Mouse (Mus musculus) cortical plate, adult 2 months (tissue): ENCODE measurements around the gene Gm5741. TPM values are rescaled to one million over a fixed set of nuclear protein-coding genes. Genes with fewer than 3 reads are reported as not detected.
A peak's percentile ranks its signal among the peaks of the same experiment; 100 is the strongest.
"Not testable (repeated sequence)": the region's sequence is repeated elsewhere in the genome, so short reads cannot be mapped to it uniquely, and the experiment has no call there.

ENCODE experiments used
- H3K27ac ChIP-seq: fragments of 200-500 bp; 2 replicates; pipeline ENCODE4 v1.5.1; 2012; ENCODE audit warnings: low read length, control low read depth, inconsistent platforms; ENCODE audit not compliant: insufficient read depth
- H3K4me1 ChIP-seq: fragments of 200-500 bp; 2 replicates; pipeline ENCODE4 v1.6.1; 2011; ENCODE audit warnings: low read length; ENCODE audit not compliant: control insufficient read depth, insufficient read depth
- H3K4me3 ChIP-seq: fragments of 200-500 bp; 2 replicates; pipeline ENCODE4 v1.5.1; 2011; ENCODE audit warnings: mild to moderate bottlenecking, low read length, control low read depth; ENCODE audit not compliant: insufficient read depth
- CTCF ChIP-seq: fragments of 200-500 bp; IDR thresholded peaks from 2 replicates; pipeline ENCODE4 v1.5.1; 2011; ENCODE audit warnings: mild to moderate bottlenecking, control low read depth, low read length; ENCODE audit not compliant: insufficient read depth; ENCODE audit errors: extremely low read depth
- POLR2A ChIP-seq: fragments of 200-500 bp; IDR thresholded peaks from 2 replicates; pipeline ENCODE4 v1.6.1; 2011; ENCODE audit warnings: mild to moderate bottlenecking, low read length, control low read depth; ENCODE audit not compliant: insufficient read depth; ENCODE audit errors: extremely low read depth
- polyA plus RNA-seq: library from polyadenylated mRNA; depleted of rRNA; stranded (reverse); fragments of >200 nt; gene quantifications from 2 replicates; pipeline ENCODE4 v1.2.3, GENCODE M21; 2012

Gene Gm5741
- polyA plus RNA-seq, 1 experiment = not detected

DNA sequence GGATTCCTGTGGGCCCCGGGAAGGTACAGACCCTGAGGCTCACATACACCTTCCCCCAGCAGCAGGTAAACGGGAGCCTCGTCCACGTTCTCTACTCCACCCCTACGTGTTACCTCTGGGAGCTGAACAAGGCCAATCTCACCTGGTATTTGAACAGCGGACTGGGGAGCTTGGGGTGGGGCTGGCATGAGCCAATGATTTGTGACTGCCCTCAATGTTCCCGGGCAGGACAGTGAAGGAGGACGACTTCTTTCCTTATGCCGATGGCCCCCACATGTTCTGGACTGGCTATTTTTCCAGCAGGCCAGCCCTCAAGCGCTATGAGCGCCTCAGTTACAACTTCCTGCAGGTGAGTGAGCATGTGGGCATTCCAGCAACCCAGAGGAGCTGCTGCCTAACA, 23.1 kb upstream of the Gm5741 start:
- TF ChIP-seq POLR2A = no peak
- no peak for TF ChIP-seq CTCF
- no peak overlapping the region for H3K27ac ChIP-seq

DNA sequence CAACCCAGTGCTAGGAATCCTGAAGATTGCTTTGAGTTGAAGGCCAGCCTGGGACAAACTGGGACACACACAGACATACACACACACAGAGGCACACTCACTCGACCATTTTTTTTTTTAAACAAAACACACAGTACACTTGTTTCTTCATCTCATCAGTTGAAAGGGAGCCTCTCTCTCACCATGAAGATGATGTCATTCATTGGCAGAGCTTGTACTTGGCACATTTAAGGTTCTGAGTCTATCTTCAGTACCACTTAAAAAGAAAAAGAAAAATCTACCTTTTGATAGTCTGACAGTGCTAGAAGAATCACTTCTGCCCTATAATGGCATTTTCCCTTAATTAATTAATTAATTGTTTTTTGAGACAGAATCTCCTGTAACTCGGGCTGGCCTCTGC, 21.0 kb upstream of the Gm5741 start:
- TF ChIP-seq CTCF = no peak
- no peak for TF ChIP-seq POLR2A
- H3K27ac ChIP-seq = no peak overlapping the region
- H3K4me1 ChIP-seq = peaks cover 1% of the 10 kb centered on the region; the same call in 1 of the 2 replicates
- H3K4me3 ChIP-seq = no peak overlapping the region

More for the DNA sequence above, 23.1 kb upstream of the Gm5741 start:
- Histone ChIP-seq H3K4me3 (no peak overlapping the region), H3K4me1 (no peaks in the 10 kb centered on the region)

DNA sequence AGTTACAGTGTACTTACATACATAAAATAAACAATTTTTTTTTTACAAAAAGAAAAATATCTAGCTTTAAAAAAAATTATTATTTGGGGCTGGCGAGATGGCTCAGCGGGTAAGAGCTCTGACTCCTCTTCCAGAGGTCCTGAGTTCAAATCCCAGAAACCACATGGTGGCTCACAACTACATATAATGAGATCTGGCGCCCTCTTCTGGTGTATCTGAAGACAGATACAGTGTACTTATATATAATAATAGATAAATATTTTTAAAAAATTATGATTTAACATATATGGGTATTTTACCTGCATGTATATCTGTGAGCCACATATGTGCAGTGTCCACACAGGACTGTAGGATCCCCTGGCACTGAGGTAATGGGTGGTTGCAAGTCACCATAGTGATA, 18.5 kb upstream of the Gm5741 start:
- TF ChIP-seq POLR2A (no peak), CTCF (no peak)
- Histone ChIP-seq H3K4me1 (peaks cover 5% of the 10 kb centered on the region; the same call in 1 of the 2 replicates), H3K27ac (no peak overlapping the region), H3K4me3 (no peak overlapping the region)

DNA sequence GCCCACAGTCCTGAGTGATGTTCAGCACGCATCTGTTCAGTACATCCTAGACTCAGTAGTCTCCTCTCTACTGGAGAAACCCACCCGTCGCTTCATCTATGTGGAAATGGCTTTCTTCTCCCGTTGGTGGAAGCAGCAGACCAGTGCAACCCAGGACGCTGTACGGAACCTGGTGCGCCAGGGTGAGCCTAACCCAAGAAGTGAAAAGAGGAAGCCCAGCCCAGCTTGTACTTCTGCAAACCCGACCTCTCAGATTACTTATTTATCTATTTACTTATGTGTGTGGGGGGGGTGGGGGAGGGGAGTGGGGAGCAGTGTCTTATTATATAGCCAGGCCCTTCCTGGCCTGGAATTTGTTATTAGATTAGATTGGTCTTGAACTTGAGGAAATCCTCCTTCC, 16.9 kb upstream of the Gm5741 start:
- peaks cover 8% of the 10 kb centered on the region for H3K4me1 ChIP-seq
- TF ChIP-seq POLR2A = no peak
- TF ChIP-seq CTCF = no peak
- H3K27ac ChIP-seq = no peak overlapping the region
- H3K4me3 ChIP-seq = no peak overlapping the region

DNA sequence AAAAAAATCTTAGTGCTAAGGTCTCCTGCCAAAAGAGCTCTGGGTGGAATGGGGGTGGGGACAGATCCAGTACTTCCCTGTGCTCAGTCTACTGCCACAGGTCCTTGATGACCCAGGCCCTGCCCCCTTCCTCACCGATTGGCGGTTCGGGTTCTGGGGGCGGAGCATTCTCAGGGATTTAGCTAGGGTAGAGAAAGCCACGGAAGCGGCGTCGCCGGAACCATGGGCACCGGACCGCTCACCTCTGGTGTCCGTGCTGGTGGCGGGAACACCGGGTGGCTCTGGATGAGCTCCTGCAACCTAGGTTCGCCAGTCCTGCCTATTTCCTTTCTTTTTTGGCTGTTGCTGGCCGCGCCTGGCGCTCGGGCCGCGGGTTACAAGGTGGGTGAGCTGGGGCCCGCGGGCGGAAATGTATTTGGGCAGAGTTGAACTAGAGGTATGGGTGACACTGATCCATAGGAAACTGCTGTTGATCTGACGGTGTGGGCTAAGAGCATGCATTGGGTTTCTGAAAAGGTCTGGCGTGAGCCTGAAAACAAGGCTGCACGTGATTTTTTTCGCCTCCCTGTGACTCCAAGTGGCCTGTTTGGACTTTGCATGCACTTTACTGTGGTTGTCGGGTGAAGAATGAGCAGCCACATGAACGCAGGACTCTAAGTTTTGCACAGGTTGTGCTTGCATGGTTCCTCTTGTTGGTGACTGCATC, 15.5 kb upstream of the Gm5741 start, which contains the start of gene Man2b1:
Man2b1 (plus strand) TSS at position 163 of the 706 bp plus-strand sequence.
- TF ChIP-seq CTCF (no peak), POLR2A (peak; percentile 94)
- Histone ChIP-seq H3K4me3 (peak within 1 kb of the TSS; percentile 69), H3K4me1 (peaks cover 9% of the 10 kb centered on the region), H3K27ac (no peak within 1 kb of the TSS)

DNA sequence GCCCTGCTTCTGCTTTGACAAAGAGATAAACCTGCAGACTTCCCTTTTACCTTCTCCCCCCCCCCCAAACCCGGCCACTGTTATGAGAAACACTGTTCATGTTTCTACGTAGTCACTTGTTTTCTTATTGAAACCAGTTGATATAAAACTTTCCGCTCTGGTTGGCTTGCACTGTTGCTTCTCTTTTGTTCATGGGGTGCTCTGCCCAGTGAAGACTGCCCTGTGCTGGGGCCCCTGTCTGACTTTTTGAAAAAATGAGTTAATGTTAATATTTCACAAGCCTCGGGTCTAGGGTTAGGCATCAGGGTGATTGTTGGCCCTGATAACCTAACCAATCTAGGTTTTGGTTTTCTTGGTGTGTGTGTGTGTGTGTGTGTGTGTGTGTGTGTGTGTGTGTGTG, 14.4 kb upstream of the Gm5741 start:
- not testable (repeated sequence) for H3K27ac ChIP-seq, H3K4me3 ChIP-seq, H3K4me1 ChIP-seq

DNA sequence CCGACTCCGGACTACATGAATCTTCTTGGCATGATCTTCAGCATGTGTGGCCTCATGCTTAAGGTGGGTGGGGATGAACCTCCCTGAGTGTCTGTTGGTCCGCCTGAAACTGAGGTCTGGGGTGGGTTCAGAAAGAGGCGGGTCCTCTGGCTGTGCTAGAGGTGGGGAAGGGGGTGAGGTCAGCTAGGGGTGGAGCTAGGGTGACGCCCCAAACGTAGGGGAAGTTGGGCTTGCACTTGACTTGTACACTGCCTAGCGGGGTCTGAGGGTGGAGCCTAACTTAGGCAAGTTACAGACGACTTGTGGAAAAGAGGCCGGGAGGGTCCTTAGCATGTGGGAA, 13.4 kb upstream of the Gm5741 start, which contains the start of gene Wdr83:
Wdr83 (minus strand) TSS at position 91 of the 340 bp plus-strand sequence.
- TF ChIP-seq CTCF = no peak
- TF ChIP-seq POLR2A = no peak
- H3K4me3 ChIP-seq = peak within 1 kb of the TSS; percentile 81

DNA sequence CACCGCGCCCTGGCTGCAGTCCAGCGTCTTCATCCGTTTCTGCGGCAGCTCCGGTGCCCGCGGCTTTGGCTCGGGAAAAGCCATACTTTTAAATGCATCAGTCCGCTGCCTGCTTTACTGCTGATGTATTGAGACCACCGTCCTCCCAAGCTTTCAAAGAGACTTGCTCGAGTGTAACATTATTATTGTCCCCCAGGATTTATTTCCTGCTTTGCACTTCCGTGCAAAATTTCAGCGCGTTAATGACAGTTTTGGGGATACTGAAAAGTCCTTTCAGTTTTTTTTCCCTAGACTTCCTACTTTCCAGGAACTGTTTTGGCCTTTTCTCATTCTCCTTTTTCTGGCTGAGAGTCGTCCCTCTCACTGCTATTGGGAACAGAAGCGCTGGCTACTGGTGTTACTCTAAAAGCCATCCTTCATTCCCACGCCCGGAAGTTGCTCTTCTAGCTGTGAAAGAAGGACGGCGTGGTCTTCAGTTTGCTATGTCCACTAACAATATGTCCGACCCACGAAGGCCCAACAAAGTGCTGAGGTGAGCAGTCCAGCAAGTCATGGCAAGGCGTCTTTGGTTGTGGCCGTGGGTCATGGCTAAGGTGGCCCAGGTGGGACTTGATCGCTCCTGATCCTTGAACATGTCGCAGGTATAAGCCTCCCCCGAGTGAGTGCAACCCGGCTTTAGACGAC, 12.9 kb upstream of the Gm5741 start, which contains the start of gene Wdr83os:
Wdr83os (plus strand) TSS at position 209 of the 684 bp plus-strand sequence.
- Histone ChIP-seq H3K4me1 (peaks cover 9% of the 10 kb centered on the region), H3K4me3 (peak within 1 kb of the TSS; percentile 81), H3K27ac (peak within 1 kb of the TSS; percentile 20; the same call in 1 of the 2 replicates)
- TF ChIP-seq CTCF = no peak

More for the DNA sequence above, 13.4 kb upstream of the Gm5741 start, which contains the start of gene Wdr83:
- H3K4me1 ChIP-seq = peaks cover 9% of the 10 kb centered on the region
- H3K27ac ChIP-seq = peak within 1 kb of the TSS; percentile 20; the same call in 1 of the 2 replicates

DNA sequence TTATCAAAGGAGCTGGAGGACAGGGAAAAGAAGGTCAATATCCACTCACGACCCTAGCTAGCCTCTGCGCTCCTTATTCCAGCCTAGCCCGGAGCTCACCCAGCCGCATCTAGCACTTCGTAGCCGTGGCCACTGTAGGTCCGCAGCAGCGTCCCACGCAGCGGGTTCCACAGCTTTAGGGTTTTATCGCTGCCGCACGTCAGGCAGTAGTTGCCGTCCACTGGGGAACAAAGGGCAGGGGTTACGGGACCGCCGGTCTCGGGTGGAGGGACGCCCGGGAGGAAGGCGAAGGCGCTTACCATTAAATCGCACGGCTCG, 12.4 kb upstream of the Gm5741 start:
- Histone ChIP-seq H3K4me3 (peak overlapping the region; percentile 81), H3K27ac (peak overlapping the region; percentile 20; the same call in 1 of the 2 replicates), H3K4me1 (peaks cover 9% of the 10 kb centered on the region)
- TF ChIP-seq CTCF = no peak

DNA sequence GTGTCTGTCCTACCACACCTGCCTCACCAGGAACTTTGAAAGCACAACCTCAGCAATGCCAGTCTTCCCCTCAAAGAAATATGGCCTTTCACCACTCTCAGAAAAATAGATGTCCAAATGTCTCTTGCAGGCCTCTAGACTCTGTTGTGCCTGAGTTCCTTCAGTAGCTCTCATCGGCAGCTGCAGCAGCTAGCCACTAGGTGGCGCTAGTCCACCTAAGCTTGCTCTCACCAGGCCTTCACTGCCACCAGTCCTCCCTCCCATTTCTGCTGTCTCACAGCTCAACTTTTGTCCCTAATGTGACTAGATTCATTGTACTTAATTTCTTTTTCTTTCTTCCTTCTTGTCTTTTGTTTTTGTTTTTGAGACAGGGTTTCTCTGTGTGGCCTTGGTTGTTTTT, 9.2 kb upstream of the Gm5741 start:
- H3K4me3 ChIP-seq = no peak overlapping the region
- H3K4me1 ChIP-seq = peaks cover 7% of the 10 kb centered on the region
- TF ChIP-seq POLR2A = no peak
- peak; percentile 94 for TF ChIP-seq CTCF
- no peak overlapping the region for H3K27ac ChIP-seq
